Mouse (Mus musculus) thymus, postnatal 10 days (tissue): Measurements from ENCODE around the gene Tbc1d10b.
"Not testable (repeated sequence)": the region's sequence is repeated elsewhere in the genome, so short reads cannot be mapped to it uniquely, and the experiment has no call there.

ENCODE experiments used
- DNase-seq, 2 experiments: peaks; one replicate each; pipeline ENCODE4 v3.0.0; 2021; ENCODE audit warnings: low spot score in 2 of 2

Tbc1d10b gene

GRCm38 (mm10) chr7:127207374-127208294 is 634 bp downstream of the Tbc1d10b start:
- peak in 1 of 2 experiments; percentile 45 for DNase-seq

DNA sequence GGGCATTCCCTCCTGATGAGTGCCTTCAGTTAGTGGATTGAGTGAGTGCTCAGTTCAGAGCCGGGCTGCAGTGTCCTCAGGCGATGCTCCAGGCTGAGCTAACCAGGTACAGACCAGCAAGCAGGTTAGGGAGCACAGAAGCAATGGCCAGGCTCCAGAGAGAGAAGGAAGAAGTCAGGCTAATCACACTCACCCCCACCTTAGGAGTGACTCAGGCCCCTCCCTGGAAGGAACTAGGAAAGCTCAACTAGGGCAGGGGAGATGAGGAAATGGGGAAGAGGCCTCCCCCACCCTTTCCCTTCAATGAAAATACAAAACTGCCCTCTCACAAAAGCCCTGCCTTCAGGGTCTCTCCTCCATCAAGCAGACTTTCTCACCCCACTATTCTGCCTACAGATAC is 1.7 kb downstream of the Tbc1d10b start:
- DNase-seq = no peak

DNA sequence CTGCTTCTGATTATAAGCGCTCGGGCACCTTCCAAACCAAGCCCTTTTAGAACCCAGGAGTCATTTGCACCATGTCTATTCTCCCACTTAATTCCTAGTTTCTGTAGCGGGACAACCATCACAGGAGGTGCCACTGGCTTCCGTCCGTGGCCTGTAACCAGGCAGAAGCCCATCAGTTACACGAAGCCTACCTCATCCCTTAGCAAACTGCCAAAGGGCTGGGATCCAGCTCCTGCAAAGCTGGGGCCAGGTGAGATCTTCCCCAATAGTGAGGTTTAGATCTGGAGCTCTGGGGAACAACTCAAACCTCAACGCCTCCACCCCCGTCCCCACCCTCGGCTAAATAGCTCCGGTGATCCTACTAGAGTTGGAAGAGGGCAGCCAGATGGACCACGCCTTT is 11.8 kb downstream of the Tbc1d10b start:
- no peak for DNase-seq

DNA sequence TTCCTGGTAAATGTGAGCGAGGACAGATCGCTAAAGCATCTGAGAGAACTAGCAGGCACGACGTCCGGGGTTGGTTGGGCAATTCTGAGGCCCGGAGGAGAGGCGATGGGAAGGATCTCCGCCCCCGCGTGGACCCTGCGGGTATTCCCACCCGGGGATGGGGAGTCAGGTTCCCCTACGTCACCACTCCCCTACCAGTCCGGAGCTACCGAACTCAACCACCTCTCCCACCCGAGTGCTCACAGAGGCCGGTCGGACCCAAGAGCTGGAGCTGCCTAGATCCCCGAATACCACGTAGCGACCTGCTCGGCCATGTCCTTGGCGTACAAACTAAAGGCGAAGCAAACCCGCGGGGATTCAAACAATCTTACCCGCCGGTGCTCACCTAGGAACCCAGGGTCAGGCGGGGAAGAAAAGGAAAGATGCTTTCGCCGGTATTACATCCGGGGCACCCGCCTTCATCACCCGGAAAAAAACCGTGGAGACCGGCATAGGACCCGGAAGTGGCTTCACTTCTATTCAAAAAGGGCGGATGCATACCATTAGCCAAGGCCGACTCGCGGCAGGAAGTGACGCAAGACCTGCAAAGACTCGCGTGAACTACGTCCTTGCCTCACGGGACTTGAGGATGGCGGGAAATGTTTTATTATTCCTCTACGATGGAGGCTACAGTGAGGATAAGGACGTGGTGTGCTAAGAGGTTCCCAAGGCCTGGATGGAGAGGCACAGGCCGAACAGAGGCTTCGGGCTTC is 12.5 kb downstream of the Tbc1d10b start, which contains the start of gene Cd2bp2:
TSS of gene Cd2bp2 (minus strand) at position 507 of the 752 bp plus-strand sequence.
- DNase-seq = peak; percentile 93 to 96

DNA sequence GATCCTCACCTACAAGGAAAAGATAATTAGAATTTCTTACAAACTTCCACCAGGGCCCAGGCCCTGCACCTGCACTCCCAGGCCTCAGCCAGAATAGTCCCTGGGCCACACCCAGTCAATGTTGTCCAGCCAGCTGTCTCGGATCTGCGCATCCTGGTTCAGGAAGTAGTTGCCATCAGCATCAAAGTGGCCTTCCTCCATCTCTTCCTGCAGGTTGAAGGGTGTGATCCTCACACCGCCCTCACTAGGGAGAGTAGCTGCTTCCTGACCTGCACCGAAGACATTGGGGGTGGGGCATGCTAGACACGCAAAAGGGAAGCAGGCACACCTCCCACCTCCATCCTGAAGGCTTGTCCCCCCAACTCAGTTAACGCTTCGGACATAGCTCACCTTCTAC is 13.6 kb downstream of the Tbc1d10b start:
- no peak for DNase-seq

GRCm38 (mm10) chr7:127194011-127194632 is 14.1 kb downstream of the Tbc1d10b start:
- DNase-seq = no peak

DNA sequence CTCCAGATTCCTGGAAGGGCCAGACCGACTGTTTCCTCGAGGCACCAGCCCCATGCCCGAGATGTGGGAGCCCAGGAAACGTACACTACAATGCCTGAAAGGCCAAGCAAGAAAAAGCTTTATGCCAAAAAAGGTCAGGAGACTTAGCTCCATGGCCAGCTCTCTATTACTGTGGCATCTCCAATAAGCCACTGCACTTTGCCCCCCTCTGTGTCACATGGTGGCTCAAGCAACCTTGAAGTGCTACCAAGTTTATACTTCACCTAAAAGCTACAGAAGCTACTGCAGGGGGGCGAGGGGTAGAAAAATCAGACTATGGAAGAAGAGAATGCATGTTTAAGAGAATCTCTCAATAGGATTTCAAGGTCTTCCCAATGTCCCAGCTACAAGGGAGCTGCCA is 15.3 kb downstream of the Tbc1d10b start:
- no peak for DNase-seq

GRCm38 (mm10) chr7:127190672-127191071 is 17.6 kb downstream of the Tbc1d10b start:
- no peak for DNase-seq

- DNase-seq = peak; percentile 55 to 59
Observed at GRCm38 (mm10) chr7:127188305-127189276, 19.7 kb downstream of the Tbc1d10b start.

GRCm38 (mm10) chr7:127187351-127187750 is 20.9 kb downstream of the Tbc1d10b start:
- no peak for DNase-seq

DNA sequence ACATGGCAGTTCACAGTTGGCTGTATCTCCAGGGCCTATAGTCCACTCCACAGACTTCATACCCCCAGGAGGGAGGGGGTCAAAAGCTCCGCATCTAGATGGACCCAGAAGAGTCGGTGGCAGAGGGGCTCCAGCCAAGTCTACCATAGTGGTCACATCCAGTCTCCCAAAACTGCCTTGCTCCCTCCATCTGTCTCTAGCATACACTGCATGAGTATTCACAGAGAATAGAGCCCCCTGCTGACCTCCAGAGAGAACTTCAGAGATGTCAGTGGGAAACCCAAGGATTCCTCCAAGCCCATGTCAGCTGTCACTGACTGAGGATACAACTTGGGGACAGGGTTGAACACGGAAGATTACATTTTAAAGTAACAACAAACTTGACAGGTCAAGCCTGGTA is 22.7 kb downstream of the Tbc1d10b start:
- DNase-seq = peak in 1 of 2 experiments; percentile 32

DNA sequence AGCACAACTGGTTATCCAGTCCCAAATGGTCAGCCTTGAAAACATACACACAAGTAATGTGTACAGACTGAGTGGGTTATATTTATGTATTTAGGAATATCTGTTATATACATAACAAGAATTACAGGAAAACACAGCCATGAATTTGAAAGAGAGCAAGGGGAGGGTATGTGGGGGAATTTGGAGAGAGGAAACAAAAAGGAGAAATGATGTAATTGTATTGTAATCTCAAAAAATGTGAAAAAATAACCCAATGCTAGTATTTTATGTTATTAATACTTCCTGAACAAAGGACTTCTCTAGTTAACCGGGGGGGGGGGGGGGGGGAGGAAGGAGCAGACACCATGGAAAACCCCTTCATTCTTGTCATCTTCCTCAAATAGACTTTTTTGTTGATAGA is 23.5 kb downstream of the Tbc1d10b start:
- DNase-seq = no peak

DNA sequence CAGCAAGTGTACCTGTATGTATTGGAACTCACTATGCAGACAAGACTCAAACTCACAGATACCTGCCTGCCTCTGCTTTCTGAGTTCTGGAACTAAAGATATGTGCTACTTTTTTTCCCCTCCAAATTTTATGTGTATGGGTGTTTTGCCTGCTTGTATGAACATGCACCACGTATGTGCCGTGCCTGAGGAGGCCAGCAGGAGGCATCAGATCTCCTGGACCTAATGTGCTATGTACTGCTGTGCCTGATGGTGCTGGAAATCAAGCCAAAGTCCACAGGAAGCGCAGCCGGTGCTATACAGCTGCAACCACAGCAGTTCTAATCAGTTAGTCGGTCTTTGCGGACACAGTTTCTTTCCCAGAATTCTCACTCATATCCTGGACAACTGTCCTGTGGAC is 24.4 kb downstream of the Tbc1d10b start:
- peak in 1 of 2 experiments; percentile 28 for DNase-seq

DNA sequence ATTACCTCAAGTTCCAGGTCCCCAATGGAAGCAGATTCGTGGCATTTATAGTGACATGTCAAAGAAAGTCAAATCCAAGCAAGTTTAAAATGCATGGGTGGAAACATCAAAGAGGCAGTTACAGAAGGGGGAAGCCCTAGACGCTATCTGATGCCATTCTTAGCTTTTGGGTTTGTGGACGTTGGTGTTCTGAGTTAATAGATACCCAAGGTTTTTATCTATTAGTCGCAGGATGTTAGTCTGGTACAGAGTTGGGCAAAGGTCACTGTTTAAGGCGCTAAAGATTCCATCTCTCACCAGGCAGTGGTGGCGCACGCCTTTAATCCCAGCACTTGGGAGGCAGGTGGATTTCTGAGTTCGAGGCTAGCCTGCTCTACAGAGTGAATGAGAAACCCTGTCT is 24.9 kb downstream of the Tbc1d10b start:
- DNase-seq = no peak

DNA sequence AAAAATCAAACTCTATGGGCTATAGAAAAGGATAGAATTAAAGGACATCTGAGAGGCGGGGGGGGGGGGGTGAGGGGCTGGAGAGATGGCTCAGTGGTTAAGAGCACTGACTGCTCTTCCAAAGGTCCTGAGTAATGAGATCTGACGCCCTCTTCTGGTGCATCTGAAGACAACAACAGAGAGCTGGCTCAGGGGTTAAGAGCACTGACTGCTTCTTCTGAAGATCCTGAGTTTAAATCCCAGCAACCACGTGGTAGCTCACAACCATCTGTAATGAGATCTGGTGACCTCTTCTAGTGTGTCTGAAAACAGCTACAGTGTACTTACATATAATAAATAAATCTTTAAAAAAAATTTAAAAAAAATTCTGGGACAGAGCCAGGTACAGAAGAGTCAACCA is 26.5 kb downstream of the Tbc1d10b start:
- not testable (repeated sequence) for DNase-seq

DNA sequence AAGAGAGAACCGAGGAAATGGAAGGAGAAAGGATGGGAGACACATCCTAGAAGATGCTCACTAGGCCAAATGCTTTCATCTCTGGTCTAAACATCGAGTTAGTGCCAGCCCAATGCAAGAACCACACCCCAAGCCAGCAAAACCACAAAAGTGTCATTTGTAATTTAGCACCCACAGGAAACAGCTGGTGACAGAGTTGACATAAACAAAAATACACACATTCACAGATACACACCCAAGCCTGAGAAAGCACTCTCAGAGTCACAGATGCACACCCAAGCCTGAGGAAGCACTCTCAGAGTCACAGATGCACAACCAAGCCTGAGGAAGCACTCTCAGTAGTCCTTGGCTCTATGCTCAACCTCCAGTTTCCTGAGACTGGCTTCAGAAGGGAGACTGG is 27.5 kb downstream of the Tbc1d10b start:
- DNase-seq = no peak

GRCm38 (mm10) chr7:127176937-127177336 is 31.3 kb downstream of the Tbc1d10b start:
- DNase-seq = no peak

- DNase-seq = no peak
Observed at GRCm38 (mm10) chr7:127166501-127166900, 41.8 kb downstream of the Tbc1d10b start.

DNA sequence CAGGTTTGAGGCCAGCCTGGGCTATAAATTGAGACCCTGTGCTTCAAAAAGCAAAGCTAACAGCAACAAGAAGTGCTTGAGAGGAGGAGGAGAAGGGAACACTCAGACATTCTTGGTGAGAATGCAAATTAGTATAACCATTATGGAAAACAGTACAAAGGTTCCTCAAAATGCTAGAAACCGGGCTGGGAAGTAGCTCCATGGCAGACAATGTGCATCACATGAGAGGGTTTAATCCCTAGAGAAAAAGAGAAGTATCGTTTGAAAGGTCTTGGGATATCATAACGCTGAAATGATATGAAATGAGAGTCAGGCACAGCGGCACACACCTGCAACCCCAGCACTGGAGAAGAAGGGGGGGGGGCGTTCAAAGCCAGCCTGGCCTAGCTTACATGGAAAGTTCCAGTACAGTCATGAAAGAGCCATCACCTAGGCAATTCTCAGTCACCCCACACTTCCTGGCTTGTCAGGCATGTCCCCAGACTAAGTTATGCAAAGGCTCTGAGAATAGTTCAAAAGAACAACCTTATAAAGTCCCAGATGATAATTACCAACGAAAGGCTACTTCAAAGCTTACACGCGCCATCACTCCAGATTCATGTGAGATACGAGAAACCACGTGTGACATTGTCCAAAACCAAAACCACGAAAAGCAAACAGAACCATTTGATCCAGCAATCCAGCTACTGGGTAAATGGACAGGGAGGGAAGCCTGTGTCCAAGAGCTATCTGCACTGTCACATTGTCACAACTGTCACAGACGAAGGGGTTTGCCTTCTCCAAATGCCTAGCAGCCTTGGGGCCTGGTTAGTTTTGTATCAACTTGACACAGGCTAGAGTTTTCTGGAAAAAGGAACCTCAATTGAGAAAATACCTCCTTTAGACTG is 42.4 kb downstream of the Tbc1d10b start:
- no peak for DNase-seq

GRCm38 (mm10) chr7:127164002-127164401 is 44.3 kb downstream of the Tbc1d10b start:
- DNase-seq = no peak
